In genomic region chr11:11973366-11974014, GRCm38 (mm10) we compare ENCODE assay signal across 8 mouse cellular contexts.
DNase-seq lines count a peak whose midpoint lies in the region; ATAC-seq lines count a peak whose summit lies in the region.

No protein-coding gene starts in this region.

- H3K27ac ChIP-seq in hindbrain, embryonic 14.5 days: no peak overlapping the region

- ATAC-seq in hindbrain, embryonic 14.5 days (ENCODE audit: low FRiP score): peak; percentile 87

- no peaks in the 10 kb centered on the region for H3K27me3 ChIP-seq in hindbrain, embryonic 14.5 days (ENCODE audit: control insufficient read depth, insufficient read depth, low read length)

- peak; percentile 67 for DNase-seq in WW6 (ENCODE audit: low read depth, low spot score)
- peak; percentile 78 to 86 for DNase-seq in cerebellum, postnatal 14 days
- peak; percentile 55 to 71 for DNase-seq in frontal cortex, postnatal 36 days (ENCODE audit: low spot score in 2 of 2)
- peak; percentile 81 for DNase-seq in hindbrain, embryonic 14.5 days (ENCODE audit: low spot score)
- DNase-seq in layer of hippocampus, postnatal 14 days (ENCODE audit: low spot score in 2 of 2): peak; percentile 71 to 82
- DNase-seq in lung, postnatal 10 days: peak; percentile 84
- DNase-seq in right cerebral cortex, adult 18-20 months: peak; percentile 61
- peak; percentile 68 to 71 for DNase-seq in urinary bladder, postnatal 36 days (ENCODE audit: low spot score in 2 of 2)

- H3K4me2 ChIP-seq in hindbrain, embryonic 14.5 days (replicated peaks): no peak overlapping the region

- H3K36me3 ChIP-seq in hindbrain, embryonic 14.5 days (replicated peaks; ENCODE audit: control insufficient read depth, insufficient read depth): no peaks in the 10 kb centered on the region

- peaks cover 4% of the 10 kb centered on the region; the same call in 1 of the 2 replicates for H3K9me3 ChIP-seq in hindbrain, embryonic 14.5 days (ENCODE audit: control insufficient read depth, low read length)

- 42% methylated on average over 8 of the region's 8 CpGs for WGBS in hindbrain, embryonic 14.5 days

- no peak overlapping the region for H3K9ac ChIP-seq in hindbrain, embryonic 14.5 days

- H3K4me1 ChIP-seq in hindbrain, embryonic 14.5 days (replicated peaks; ENCODE audit: control insufficient read depth, insufficient read depth, low read length): no peaks in the 10 kb centered on the region

- H3K4me3 ChIP-seq in hindbrain, embryonic 14.5 days (replicated peaks; ENCODE audit: low read length): no peak overlapping the region
